Mouse (Mus musculus) midbrain, embryonic 14.5 days (tissue): ENCODE measurements around the gene Fancg. TPM values are rescaled to one million over a fixed set of nuclear protein-coding genes. Genes with fewer than 3 reads are reported as not detected.

Experiments
- ATAC-seq: fragments of 200-750 bp; cut with Nextera tagmentation; 2 replicates; pipeline ENCODE4 v1.8.0; 2017; ENCODE audit warnings: moderate number of reproducible peaks, moderate library complexity; ENCODE audit not compliant: low FRiP score, low TSS enrichment
- DNase-seq: peaks from one replicate; pipeline ENCODE4 v3.0.0-alpha.2; 2015
- H3K27ac ChIP-seq: fragments of 300-500 bp; sonication (generic); replicated peaks from 2 replicates; pipeline ENCODE4 v1.5.1; 2014; ENCODE audit warnings: mild to moderate bottlenecking, low read depth, low read length, moderate library complexity
- H3K27me3 ChIP-seq: fragments of 300-500 bp; sonication (generic); 2 replicates; pipeline ENCODE4 v1.6.1; 2014; ENCODE audit warnings: low read length, control low read depth, mixed read lengths; ENCODE audit not compliant: control insufficient read depth, insufficient read depth
- H3K36me3 ChIP-seq: fragments of 300-500 bp; sonication (generic); 2 replicates; pipeline ENCODE4 v1.6.1; 2014; ENCODE audit warnings: low read length, control low read depth; ENCODE audit not compliant: control insufficient read depth, insufficient read depth
- H3K4me1 ChIP-seq: fragments of 300-500 bp; sonication (generic); 2 replicates; pipeline ENCODE4 v1.6.1; 2014; ENCODE audit warnings: mild to moderate bottlenecking, antibody characterized with exemption, low read length, control low read depth; ENCODE audit not compliant: control insufficient read depth, insufficient read depth
- H3K4me2 ChIP-seq: fragments of 300-500 bp; sonication (generic); 2 replicates; pipeline ENCODE4 v1.6.1; 2014; ENCODE audit warnings: mild to moderate bottlenecking, low read length, moderate library complexity
- H3K4me3 ChIP-seq: fragments of 300-500 bp; sonication (generic); replicated peaks from 2 replicates; pipeline ENCODE4 v1.5.1; 2014; ENCODE audit warnings: low read depth, low read length
- H3K9ac ChIP-seq: fragments of 300-500 bp; sonication (generic); replicated peaks from 2 replicates; pipeline ENCODE4 v1.6.1; 2014; ENCODE audit warnings: mild to moderate bottlenecking, low read length, moderate library complexity
- H3K9me3 ChIP-seq: fragments of 300-500 bp; sonication (generic); 2 replicates; pipeline ENCODE4 v1.6.1; 2016; ENCODE audit warnings: low read length, control low read depth, mixed read lengths; ENCODE audit not compliant: control insufficient read depth
- WGBS: fragments of 180-500 bp; shearing (Covaris S2); extraction: QIAGEN DNeasy Blood & Tissue Kit; methylation state at CpG from one replicate; pipeline ENCODE4 v1.1.7; 2014; 5-methylcytosine and 5-hydroxymethylcytosine counted together
- polyA plus RNA-seq: library from polyadenylated mRNA; unstranded; fragments of >200 nt; fragmentation: Nextera tagmentation; extraction: Ambion mirVana; gene quantifications from 2 replicates; pipeline ENCODE4 v1.2.1, GENCODE M21; 2014

Fancg gene
- polyA plus RNA-seq, 1 experiment from 2014 or later, result 20.4 TPM

GRCm38 (mm10) chr4:42952563-42952962 lies 57.7 kb downstream of the Fancg start:
- Histone ChIP-seq H3K9me3 (no peaks in the 10 kb centered on the region), H3K36me3 (peaks cover 35% of the 10 kb centered on the region), H3K4me1 (peaks cover 57% of the 10 kb centered on the region), H3K4me2 (peak overlapping the region; percentile 99), H3K4me3 (peak overlapping the region; percentile 83), H3K27ac (peak overlapping the region; percentile 81), H3K9ac (peak overlapping the region; percentile 45; the same call in 1 of the 2 replicates), H3K27me3 (no peaks in the 10 kb centered on the region)
- DNase-seq, result no peak
- no peak for ATAC-seq
- WGBS, result 85% methylated on average over 7 of the region's 7 CpGs

Other genes with a start within 250 kb of the Fancg start
- 0.84 TPM in 1 of 2 replicates, not detected in the other for gene Ccl21a, start 236.5 kb downstream of the Fancg start, polyA plus RNA-seq
- not detected in 2 replicates for gene Fam205a1, start 156.6 kb downstream of the Fancg start, polyA plus RNA-seq
- 0.69 and 0.92 TPM in 2 replicates for gene Gm12394, start 153.7 kb downstream of the Fancg start, polyA plus RNA-seq
- 1.6 and 2.0 TPM in 2 replicates for gene Fam205c, start 136.3 kb downstream of the Fancg start, polyA plus RNA-seq
- gene Phf24, start 93.8 kb downstream of the Fancg start, polyA plus RNA-seq, result 33.2 and 33.9 TPM in 2 replicates
- 45.0 and 88.7 TPM in 2 replicates for gene Dnajb5, start 60.7 kb downstream of the Fancg start, polyA plus RNA-seq
- gene 1700022I11Rik, start 40.9 kb downstream of the Fancg start, polyA plus RNA-seq, result 0.38 and 0.80 TPM in 2 replicates
- 378 and 531 TPM in 2 replicates for gene Vcp, start 10.0 kb downstream of the Fancg start, polyA plus RNA-seq
- 23.3 and 26.4 TPM in 2 replicates for gene Pigo, start 15.3 kb upstream of the Fancg start, polyA plus RNA-seq
- 219 and 222 TPM in 2 replicates for gene Stoml2, start 21.2 kb upstream of the Fancg start, polyA plus RNA-seq
- 32.5 and 35.4 TPM in 2 replicates for gene Fam214b, start 35.7 kb upstream of the Fancg start, polyA plus RNA-seq
- gene Unc13b, start 48.4 kb upstream of the Fancg start, polyA plus RNA-seq, result 14.3 and 20.4 TPM in 2 replicates